Mouse (Mus musculus) kidney, embryonic 16.5 days (tissue): ENCODE measurements around the gene Ttc17. TPM values are rescaled to one million over a fixed set of nuclear protein-coding genes. Genes with fewer than 3 reads are reported as not detected.
A peak's percentile ranks its signal among the peaks of the same experiment; 100 is the strongest.

Experiments used
- ATAC-seq: fragments of 200-750 bp; cut with Nextera tagmentation; 2 replicates; pipeline ENCODE4 v1.8.0; 2017; ENCODE audit warnings: moderate TSS enrichment; ENCODE audit not compliant: low FRiP score, low TSS enrichment
- H3K27ac ChIP-seq: fragments of 300-500 bp; sonication (generic); 2 replicates; pipeline ENCODE4 v1.5.1; 2014; ENCODE audit warnings: low read length
- H3K27me3 ChIP-seq: fragments of 300-500 bp; sonication (generic); 2 replicates; pipeline ENCODE4 v1.6.1; 2014; ENCODE audit warnings: low read length, control low read depth, mixed read lengths; ENCODE audit not compliant: insufficient read depth
- H3K36me3 ChIP-seq: fragments of 300-500 bp; sonication (generic); 2 replicates; pipeline ENCODE4 v1.6.1; 2014; ENCODE audit warnings: low read length, control low read depth, mixed read lengths; ENCODE audit not compliant: insufficient read depth
- H3K4me1 ChIP-seq: fragments of 300-500 bp; sonication (generic); 2 replicates; pipeline ENCODE4 v1.6.1; 2014; ENCODE audit warnings: low read length, control low read depth, mixed read lengths; ENCODE audit not compliant: insufficient read depth
- H3K4me2 ChIP-seq: fragments of 300-500 bp; sonication (generic); replicated peaks from 2 replicates; pipeline ENCODE4 v1.6.1; 2014; ENCODE audit warnings: low read depth, low read length
- H3K4me3 ChIP-seq: fragments of 300-500 bp; sonication (generic); 2 replicates; pipeline ENCODE4 v1.5.1; 2014; ENCODE audit warnings: mild to moderate bottlenecking, low read length
- H3K9ac ChIP-seq: fragments of 300-500 bp; sonication (generic); replicated peaks from 2 replicates; pipeline ENCODE4 v1.6.1; 2014; ENCODE audit warnings: low read length
- H3K9me3 ChIP-seq: fragments of 300-500 bp; sonication (generic); 2 replicates; pipeline ENCODE4 v1.6.1; 2016; ENCODE audit warnings: low read length, control low read depth
- WGBS: fragments of 180-500 bp; shearing (Covaris S2); extraction: QIAGEN DNeasy Blood & Tissue Kit; methylation state at CpG from one replicate; pipeline ENCODE4 v1.1.7; 2014; 5-methylcytosine and 5-hydroxymethylcytosine counted together
- polyA plus RNA-seq: library from polyadenylated mRNA; unstranded; fragments of >200 nt; fragmentation: Nextera tagmentation; extraction: Ambion mirVana; gene quantifications from 2 replicates; pipeline ENCODE4 v1.2.1, GENCODE M21; 2015

Gene Ttc17
- 17.4 and 18.6 TPM in 2 replicates for polyA plus RNA-seq

DNA sequence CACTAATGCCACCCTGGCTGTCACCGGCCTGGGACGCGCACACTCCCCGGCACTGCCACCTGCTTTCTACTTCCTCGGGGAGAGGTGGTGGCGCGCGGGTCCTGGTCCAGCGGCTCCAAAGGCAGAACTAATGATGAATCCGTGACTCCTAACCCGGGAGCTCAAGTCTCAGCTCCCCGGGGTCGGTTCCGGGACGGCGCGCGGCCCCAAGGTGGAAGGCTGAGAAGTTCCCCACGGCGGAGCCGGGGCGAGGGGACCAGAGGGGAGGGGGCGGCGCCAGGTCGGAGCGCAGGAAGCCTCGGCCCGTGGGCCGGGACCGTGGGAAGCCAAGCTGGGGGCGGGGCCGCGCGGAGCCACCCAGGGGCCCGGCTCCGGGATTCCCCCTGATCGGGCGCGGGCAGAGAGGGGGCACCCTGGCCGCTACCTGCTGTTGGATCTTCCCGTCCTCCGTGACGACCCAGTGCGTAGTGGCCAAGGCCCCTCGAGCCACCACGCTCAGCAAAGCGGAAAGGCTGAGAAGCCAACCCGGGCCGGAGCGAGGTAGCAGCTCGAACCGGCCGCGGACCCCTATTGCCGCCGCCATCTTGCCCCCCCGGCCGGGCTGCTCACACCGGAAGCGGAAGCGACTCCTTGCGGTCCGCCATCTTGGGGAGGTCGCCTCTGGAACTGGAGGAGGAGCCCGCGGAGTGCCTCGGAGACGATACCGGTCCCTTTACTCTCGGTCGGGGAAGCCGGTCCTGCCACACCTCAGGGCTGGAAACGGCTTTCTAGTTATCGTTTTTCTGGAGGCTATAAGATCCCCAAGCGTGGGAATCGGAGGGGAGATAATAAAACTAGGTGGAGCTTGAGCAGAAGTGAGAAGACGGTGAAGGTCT lies at the start of gene Ttc17:
Ttc17 (minus strand) TSS at position 607 of the 875 bp plus-strand sequence.
- peak; percentile 97 for ATAC-seq
- Histone ChIP-seq H3K27me3 (no peaks in the 10 kb centered on the region), H3K4me3 (peak within 1 kb of the TSS; percentile 98), H3K9ac (peak within 1 kb of the TSS; percentile 78), H3K9me3 (no peaks in the 10 kb centered on the region), H3K36me3 (peaks cover 7% of the 10 kb centered on the region), H3K4me1 (peaks cover 19% of the 10 kb centered on the region), H3K27ac (peak within 1 kb of the TSS; percentile 83), H3K4me2 (peak within 1 kb of the TSS; percentile 94)
- WGBS, result under 1% methylated on average over 73 of the region's 77 CpGs

DNA sequence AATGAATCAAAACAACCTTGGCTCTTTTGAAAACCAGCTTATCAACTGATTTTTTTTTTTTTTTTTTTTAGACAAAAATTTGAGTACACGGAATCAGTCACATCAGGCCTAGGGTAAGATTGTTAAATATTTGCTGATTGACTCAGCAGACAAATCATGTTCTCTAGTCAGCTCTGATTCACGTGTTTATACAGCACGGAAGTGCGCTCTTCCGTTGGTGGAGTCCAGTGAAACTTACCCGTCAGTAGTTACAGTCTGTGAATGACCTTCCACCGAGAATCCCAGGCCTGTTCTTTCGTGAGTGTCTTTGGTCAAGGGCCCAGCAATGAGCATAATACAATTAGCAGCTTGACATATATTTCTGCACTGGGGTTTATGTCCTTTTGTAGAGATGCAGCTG lies 43.2 kb upstream of the Ttc17 start:
- H3K9me3 ChIP-seq, result no peaks in the 10 kb centered on the region
- H3K4me3 ChIP-seq, result no peak overlapping the region
- 68% methylated on average over 8 of the region's 8 CpGs for WGBS
- H3K27ac ChIP-seq, result no peak overlapping the region
- no peak for ATAC-seq
- H3K27me3 ChIP-seq, result no peaks in the 10 kb centered on the region
- H3K4me2 ChIP-seq, result no peak overlapping the region
- no peak overlapping the region for H3K9ac ChIP-seq
- no peaks in the 10 kb centered on the region for H3K4me1 ChIP-seq
- no peaks in the 10 kb centered on the region for H3K36me3 ChIP-seq

DNA sequence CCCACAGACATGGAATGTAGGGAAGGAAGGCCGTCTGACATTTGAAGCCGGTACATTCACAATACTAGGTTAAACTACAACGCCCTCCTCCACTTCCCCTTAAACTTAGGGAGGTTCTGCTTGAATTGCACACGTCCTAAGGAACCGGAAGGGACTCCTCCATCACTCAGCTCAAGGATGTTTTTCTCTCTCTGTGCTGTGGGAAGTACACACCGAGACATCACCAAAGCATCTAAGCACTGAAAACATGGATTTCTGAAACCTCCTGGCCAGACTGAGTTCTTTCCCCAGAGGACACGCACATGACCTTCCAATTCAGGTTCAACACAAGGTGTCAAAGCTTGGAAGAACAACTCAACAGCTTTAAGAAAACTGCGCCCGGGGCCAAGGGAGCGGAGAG lies 30.5 kb upstream of the Ttc17 start:
- no peak for ATAC-seq
- Histone ChIP-seq H3K4me3 (peak overlapping the region; percentile 98), H3K27ac (peak overlapping the region; percentile 77), H3K36me3 (no peaks in the 10 kb centered on the region), H3K4me2 (peak overlapping the region; percentile 67), H3K27me3 (no peaks in the 10 kb centered on the region), H3K4me1 (peaks cover 25% of the 10 kb centered on the region), H3K9ac (peak overlapping the region; percentile 97), H3K9me3 (no peaks in the 10 kb centered on the region)
- WGBS, result 0% methylated on average over 10 of the region's 10 CpGs

DNA sequence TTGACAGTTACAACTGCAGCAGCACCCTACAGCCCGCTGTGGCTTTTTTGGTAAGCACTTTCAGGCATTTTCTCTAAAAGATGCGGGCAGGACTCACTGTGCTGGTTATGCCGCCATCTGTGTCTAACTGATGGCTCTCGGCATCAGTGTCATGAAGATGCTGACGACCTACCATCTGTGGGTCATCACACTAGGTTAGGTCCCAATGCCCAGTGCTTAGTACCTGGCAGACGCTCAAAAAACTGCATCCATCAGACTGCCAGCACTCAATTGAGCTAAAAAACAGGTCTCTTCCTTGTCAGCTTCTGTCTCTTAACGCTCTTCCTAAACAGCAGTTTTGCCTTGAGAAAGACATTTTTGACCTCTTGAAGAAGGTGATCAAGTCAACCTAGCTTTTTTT lies 29.0 kb upstream of the Ttc17 start:
- no peak overlapping the region for H3K27ac ChIP-seq
- H3K27me3 ChIP-seq, result no peaks in the 10 kb centered on the region
- peaks cover 25% of the 10 kb centered on the region for H3K4me1 ChIP-seq
- 79% methylated on average over 7 of the region's 7 CpGs for WGBS
- no peak overlapping the region for H3K9ac ChIP-seq
- no peak overlapping the region for H3K4me2 ChIP-seq
- ATAC-seq, result no peak
- no peak overlapping the region for H3K4me3 ChIP-seq
- no peaks in the 10 kb centered on the region for H3K9me3 ChIP-seq
- H3K36me3 ChIP-seq, result no peaks in the 10 kb centered on the region

DNA sequence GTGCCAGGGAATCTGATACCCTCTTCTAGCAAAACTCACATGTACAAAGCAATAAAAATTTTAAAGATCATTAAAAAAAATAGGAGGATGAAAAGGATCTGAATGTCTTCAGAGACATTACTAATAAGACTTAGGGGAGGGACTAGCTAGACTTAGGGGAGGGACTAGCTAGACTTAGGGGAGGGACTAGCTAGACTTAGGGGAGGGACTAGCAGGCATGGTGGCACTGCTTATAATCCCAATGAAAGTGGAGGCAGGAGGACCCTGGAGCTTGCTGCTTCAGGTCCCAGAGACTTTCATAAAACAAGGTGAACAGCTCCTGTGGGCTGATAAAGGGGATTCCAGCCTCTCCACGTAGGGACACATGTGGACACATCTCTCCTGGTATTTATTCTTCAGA lies 28.3 kb upstream of the Ttc17 start:
- no peak overlapping the region for H3K9ac ChIP-seq
- peaks cover 25% of the 10 kb centered on the region for H3K4me1 ChIP-seq
- ATAC-seq, result no peak
- no peaks in the 10 kb centered on the region for H3K27me3 ChIP-seq
- 48% methylated on average over 1 of the region's 1 CpGs for WGBS
- H3K4me2 ChIP-seq, result no peak overlapping the region
- no peaks in the 10 kb centered on the region for H3K36me3 ChIP-seq
- H3K27ac ChIP-seq, result no peak overlapping the region
- H3K9me3 ChIP-seq, result no peaks in the 10 kb centered on the region
- no peak overlapping the region for H3K4me3 ChIP-seq

DNA sequence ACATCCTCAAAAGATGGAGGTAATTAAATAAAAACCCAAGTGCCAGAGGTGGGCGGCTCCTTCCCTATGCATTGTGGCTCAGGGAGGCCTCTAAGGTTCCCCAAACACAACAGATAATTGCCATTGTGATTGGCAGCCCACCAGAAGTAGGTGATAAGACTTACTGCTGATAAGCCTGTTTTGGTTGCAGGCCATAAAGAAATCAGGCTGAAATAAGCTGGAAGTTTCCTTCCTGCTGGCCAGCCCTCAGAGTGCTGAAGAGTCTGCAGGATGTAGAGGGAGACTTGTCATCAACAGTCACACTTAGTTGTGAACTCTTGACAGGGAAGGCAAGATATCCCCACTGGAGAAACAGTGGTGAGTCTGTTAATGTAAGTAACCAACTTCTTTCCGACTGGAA lies 25.7 kb upstream of the Ttc17 start:
- ATAC-seq, result no peak
- 67% methylated on average over 2 of the region's 2 CpGs for WGBS
- H3K9me3 ChIP-seq, result no peaks in the 10 kb centered on the region
- H3K27me3 ChIP-seq, result no peaks in the 10 kb centered on the region
- H3K27ac ChIP-seq, result no peak overlapping the region
- peaks cover 6% of the 10 kb centered on the region; the same call in 1 of the 2 replicates for H3K36me3 ChIP-seq
- no peak overlapping the region for H3K4me3 ChIP-seq
- H3K4me1 ChIP-seq, result peaks cover 25% of the 10 kb centered on the region
- H3K4me2 ChIP-seq, result no peak overlapping the region
- no peak overlapping the region for H3K9ac ChIP-seq

DNA sequence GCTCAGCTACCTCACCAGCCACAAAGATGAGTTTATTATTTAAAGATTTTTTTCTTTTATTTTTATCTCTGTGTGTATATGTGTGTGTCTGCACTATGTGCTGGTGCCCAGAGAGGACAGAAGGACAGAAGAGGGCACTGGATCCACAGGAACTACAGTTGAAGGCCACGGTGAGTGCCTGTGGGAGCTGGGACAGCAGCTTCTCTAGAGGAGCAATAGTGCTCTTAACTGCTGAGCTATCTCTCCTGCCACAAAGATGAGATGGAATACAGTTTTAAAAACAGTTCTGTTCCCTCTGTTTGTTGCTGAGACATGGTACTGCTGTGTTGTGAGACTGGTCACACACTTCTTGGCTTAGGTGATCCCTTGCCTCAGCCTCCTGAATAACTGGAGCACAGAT lies 22.0 kb upstream of the Ttc17 start:
- peaks cover 6% of the 10 kb centered on the region; the same call in 1 of the 2 replicates for H3K4me1 ChIP-seq
- no peak for ATAC-seq

DNA sequence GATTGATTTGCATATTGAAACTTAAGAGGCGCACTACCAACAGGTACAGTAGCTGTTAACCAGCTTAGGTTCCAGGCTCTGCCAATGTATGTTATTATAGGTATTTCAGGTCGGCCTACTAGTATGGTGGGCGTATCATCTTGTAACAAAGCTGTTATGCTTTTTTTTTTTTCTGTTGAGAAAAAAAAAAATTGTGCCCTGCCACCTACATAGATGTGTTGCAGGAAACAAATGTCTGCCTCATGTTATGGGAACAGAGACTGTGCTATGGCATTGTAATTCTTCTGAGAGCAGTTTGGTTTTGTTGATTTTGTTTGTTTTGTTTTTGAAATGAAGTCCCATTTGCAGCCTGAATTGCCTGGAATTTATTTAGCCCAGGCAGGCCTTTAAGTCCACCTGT lies 952 bp upstream of the Ttc17 start:
- ATAC-seq, result no peak
- no peak overlapping the region for H3K27ac ChIP-seq
- WGBS, result 24% methylated on average over 3 of the region's 3 CpGs

More for the DNA sequence above, 22.0 kb upstream of the Ttc17 start:
- H3K36me3 ChIP-seq, result peaks cover 31% of the 10 kb centered on the region
- no peak overlapping the region for H3K4me3 ChIP-seq
- no peaks in the 10 kb centered on the region for H3K9me3 ChIP-seq
- WGBS, result 95% methylated on average over 1 of the region's 1 CpGs
- no peaks in the 10 kb centered on the region for H3K27me3 ChIP-seq
- H3K9ac ChIP-seq, result no peak overlapping the region
- no peak overlapping the region for H3K4me2 ChIP-seq
- no peak overlapping the region for H3K27ac ChIP-seq

DNA sequence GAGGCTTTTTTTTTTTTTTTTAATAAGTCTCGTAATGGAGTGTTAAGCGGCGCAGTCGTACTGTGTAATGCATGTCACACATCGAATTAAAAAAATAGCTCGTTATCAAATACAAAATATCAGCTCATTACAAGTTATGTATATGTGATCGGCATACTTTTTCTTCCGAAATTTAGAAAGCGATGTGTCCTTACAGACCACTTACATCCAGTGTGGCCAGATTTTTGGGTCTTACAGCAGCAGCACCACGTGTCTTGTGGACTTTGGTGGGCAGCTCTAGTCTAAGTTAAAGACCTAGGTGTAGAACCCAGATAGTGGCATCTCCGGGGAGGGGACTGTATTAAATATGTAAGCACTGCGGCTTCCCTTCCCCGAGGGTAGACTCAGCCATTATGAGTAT lies 532 bp upstream of the Ttc17 start:
- ATAC-seq, result peak; percentile 39; the same call in 1 of the 2 replicates
- H3K4me1 ChIP-seq, result peaks cover 19% of the 10 kb centered on the region
- H3K9ac ChIP-seq, result peak overlapping the region; percentile 78
- WGBS, result 2% methylated on average over 13 of the region's 13 CpGs
- no peaks in the 10 kb centered on the region for H3K27me3 ChIP-seq
- H3K4me3 ChIP-seq, result peak overlapping the region; percentile 98
- peaks cover 9% of the 10 kb centered on the region for H3K36me3 ChIP-seq
- H3K9me3 ChIP-seq, result no peaks in the 10 kb centered on the region
- H3K27ac ChIP-seq, result peak overlapping the region; percentile 83; the same call in 1 of the 2 replicates
- peak overlapping the region; percentile 94 for H3K4me2 ChIP-seq

More for the DNA sequence above, 952 bp upstream of the Ttc17 start:
- Histone ChIP-seq H3K36me3 (peaks cover 10% of the 10 kb centered on the region), H3K9ac (peak overlapping the region; percentile 78), H3K4me2 (peak overlapping the region; percentile 94), H3K27me3 (no peaks in the 10 kb centered on the region), H3K9me3 (no peaks in the 10 kb centered on the region), H3K4me3 (peak overlapping the region; percentile 98), H3K4me1 (peaks cover 19% of the 10 kb centered on the region)
